Mouse (Mus musculus): ENCODE data around the gene Gm48552. TPM values are rescaled to one million over a fixed set of nuclear protein-coding genes. Genes with fewer than 3 reads are reported as not detected.

Gm48552 gene
- polyA plus RNA-seq, 1 experiment: not detected

DNA sequence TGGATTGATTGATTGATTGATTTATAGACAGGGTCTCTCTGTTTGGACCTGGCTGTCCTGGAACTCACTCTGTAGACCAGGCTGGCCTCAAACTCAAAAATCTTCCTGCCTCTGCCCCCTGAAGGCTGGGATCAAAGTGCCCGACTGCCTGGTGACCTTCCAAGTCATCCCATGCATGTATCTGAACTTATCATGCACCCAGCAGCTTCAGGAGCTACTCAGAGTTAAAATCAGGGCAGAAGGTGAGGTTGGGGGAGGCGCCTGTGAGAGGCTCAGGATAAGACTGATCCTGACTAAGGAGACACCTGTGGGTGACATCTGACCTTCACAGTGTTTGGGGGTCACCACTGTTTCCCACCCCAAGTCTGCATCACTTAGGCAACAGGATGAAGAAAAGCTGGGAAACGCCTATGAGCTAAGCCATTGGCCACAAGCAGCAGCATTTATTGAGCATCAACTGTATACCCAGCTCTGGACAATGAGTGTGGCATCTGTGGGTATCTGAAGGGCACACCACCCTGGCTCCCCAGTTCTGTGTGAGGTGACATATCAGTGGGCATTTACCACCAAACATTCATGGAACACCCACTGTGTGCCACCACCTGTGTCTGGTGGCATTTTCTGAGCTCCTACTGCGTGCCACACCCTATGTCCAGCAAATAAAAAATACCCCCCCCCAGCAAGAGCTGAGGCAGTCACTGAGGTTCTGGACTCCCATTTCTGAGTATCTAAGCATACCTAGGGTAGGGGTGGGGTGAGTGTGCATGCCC lies 34.9 kb downstream of the Gm48552 start:
- Histone ChIP-seq H3K4me1 (ENCODE audit: control insufficient read depth, insufficient read depth, low read length) (no peaks in the 10 kb centered on the region; the same call in 1 of the 2 replicates), H3K27ac (ENCODE audit: control insufficient read depth, insufficient read depth, low read depth, low read length, poor library complexity) (no peak overlapping the region), H3K4me3 (replicated peaks; ENCODE audit: control insufficient read depth, low read depth, low read length) (no peak overlapping the region)
- WGBS: 67% methylated on average over 4 of the region's 4 CpGs
- no peak for TF ChIP-seq POLR2A (IDR thresholded peaks at IDR 0.05; ENCODE audit: borderline replicate concordance, control insufficient read depth, low read depth, low read length)
- TF ChIP-seq CTCF (IDR thresholded peaks at IDR 0.05; ENCODE audit: control insufficient read depth, insufficient read depth, low read length): no peak

DNA sequence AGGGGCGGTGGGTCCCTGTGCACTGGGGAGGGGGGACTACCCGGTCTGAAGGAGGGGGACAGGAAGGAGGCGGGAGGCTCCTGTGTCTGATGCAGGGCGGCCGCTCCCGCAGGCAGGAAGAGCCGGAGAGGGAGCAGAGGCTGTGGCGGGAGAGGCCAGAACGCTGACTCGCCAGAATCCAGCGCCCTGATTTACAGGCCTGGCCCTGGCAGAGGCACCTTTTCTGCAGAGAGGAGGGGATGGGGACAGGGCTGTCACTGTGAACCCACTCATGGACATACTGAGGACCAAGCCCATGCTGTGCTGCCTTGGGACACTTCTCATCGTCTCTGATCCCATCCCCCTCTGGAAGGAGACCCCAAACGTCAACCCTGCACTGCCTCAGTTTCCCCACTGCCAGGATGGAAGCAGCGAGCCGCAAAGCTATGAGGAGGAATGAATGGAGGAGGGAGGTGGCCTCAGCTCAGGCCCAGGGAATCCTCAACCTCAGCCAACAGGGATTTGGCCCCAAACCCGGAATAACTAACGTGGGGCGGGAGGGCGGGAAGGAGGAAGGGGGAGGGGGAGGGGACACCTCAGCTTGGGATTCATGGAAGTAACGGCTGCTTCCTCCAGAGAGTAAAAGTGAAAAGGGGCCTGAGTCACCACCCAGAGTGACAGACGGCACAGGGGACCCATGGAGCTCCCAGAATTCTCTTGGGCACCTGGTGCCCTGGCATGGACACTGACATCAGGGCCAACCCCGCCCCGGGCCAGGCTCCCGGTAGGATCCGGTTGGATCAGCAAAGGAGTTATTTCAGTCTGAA lies 35.6 kb downstream of the Gm48552 start:
- 41% methylated on average over 25 of the region's 25 CpGs for WGBS
- peaks cover 4% of the 10 kb centered on the region; the same call in 1 of the 2 replicates for H3K4me1 ChIP-seq (ENCODE audit: control insufficient read depth, insufficient read depth, low read length)
- no peak overlapping the region for H3K4me3 ChIP-seq (replicated peaks; ENCODE audit: control insufficient read depth, low read depth, low read length)
- H3K27ac ChIP-seq (ENCODE audit: control insufficient read depth, insufficient read depth, low read depth, low read length, poor library complexity): no peak overlapping the region
- TF ChIP-seq CTCF (IDR thresholded peaks at IDR 0.05; ENCODE audit: control insufficient read depth, insufficient read depth, low read length) (no peak), POLR2A (IDR thresholded peaks at IDR 0.05; ENCODE audit: borderline replicate concordance, control insufficient read depth, low read depth, low read length) (no peak)

DNA sequence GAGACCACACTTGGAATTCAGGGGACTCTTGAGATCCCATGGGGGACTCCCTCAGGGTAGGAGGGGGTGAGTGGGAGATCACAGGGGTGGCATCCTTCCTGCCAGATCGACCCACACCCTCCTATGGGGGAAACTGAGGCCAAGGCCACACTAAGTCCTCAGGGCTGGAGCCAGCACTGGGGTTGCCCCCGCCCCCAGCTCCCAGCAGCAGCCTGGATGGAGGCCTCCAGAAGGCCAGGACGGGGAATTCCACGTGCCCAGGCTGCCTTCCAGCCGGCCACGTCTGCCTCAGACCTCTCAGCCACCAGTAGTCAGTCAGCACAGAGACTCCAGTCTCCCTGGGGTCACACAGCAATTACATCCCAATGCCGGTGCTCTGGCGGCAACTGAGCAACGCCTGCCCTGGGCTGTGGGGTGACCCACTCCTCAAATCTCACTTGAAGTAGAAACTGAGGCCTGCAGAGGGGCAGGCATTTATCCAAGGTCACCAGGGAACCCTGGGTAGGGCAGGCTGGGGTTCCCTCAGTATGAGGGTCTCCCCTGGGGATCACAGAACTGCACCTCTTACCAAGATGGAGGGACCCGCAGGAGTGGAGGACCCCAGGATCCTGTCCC lies 36.5 kb downstream of the Gm48552 start:
- Histone ChIP-seq H3K27ac (ENCODE audit: control insufficient read depth, insufficient read depth, low read depth, low read length, poor library complexity) (no peak overlapping the region), H3K4me3 (replicated peaks; ENCODE audit: control insufficient read depth, low read depth, low read length) (no peak overlapping the region), H3K4me1 (ENCODE audit: control insufficient read depth, insufficient read depth, low read length) (peaks cover 4% of the 10 kb centered on the region; the same call in 1 of the 2 replicates)
- 65% methylated on average over 10 of the region's 10 CpGs for WGBS
- no peak for TF ChIP-seq CTCF (IDR thresholded peaks at IDR 0.05; ENCODE audit: control insufficient read depth, insufficient read depth, low read length)

DNA sequence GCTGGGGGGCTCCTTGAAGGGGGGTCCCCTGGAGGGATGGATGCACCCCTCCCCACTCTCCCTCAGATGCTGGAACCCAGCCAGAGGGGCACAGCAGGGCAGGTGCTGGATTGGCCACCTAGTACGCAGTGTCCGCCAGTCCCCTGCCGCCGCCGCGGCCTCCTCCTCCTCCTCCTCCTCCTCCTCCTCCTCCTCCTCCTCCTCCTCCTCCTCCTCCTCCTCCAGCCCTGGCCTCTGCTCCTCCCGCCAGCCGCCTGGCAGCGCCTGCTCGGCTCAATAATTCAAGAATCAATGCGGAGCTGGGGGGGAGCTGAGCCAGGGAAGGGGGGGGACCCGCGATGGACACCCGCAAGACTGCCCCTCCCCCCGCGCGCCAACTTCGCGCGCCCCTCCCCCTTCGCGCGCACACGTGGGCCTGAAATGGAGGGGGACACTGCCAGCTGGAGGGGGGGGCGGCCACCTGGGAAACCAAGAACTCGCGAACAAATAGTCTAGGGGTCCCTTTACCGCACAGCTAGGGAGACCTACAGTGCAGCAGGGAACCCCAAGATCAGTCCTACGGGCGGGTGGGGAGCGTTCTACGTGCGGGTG lies 37.4 kb downstream of the Gm48552 start:
- H3K27ac ChIP-seq (ENCODE audit: control insufficient read depth, insufficient read depth, low read depth, low read length, poor library complexity): no peak overlapping the region
- peaks cover 4% of the 10 kb centered on the region; the same call in 1 of the 2 replicates for H3K4me1 ChIP-seq (ENCODE audit: control insufficient read depth, insufficient read depth, low read length)
- 1% methylated on average over 29 of the region's 33 CpGs for WGBS
- H3K4me3 ChIP-seq (replicated peaks; ENCODE audit: control insufficient read depth, low read depth, low read length): peak overlapping the region; percentile 52
- TF ChIP-seq CTCF (IDR thresholded peaks at IDR 0.05; ENCODE audit: control insufficient read depth, insufficient read depth, low read length) (no peak), POLR2A (IDR thresholded peaks at IDR 0.05; ENCODE audit: borderline replicate concordance, control insufficient read depth, low read depth, low read length) (no peak)

DNA sequence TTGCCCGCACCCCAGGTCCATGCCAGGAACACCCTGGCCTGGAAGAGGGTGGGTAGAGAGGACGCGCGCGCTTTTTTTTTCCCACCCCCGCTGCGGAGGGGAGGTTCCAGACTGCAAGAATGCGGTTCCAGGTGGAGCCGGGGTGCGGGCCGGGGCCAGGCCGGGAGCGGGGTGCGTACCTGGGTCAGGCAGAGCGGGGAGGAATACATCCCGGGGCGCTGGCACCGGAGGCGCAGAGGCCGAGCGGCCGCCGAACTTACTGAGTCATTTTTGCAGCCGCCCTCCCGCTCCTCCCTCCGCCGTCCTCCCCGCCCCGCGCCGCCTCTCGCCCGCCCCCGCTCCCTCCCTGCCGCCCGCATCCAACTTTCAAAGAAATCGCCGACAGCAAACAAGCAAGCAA lies 38.1 kb downstream of the Gm48552 start:
- Histone ChIP-seq H3K4me3 (replicated peaks; ENCODE audit: control insufficient read depth, low read depth, low read length) (peak overlapping the region; percentile 52), H3K27ac (ENCODE audit: control insufficient read depth, insufficient read depth, low read depth, low read length, poor library complexity) (peak overlapping the region; percentile 29; the same call in 1 of the 2 replicates), H3K4me1 (ENCODE audit: control insufficient read depth, insufficient read depth, low read length) (peaks cover 7% of the 10 kb centered on the region)
- whole genome bisulfite sequencing: under 1% methylated on average over 38 of the region's 38 CpGs
- TF ChIP-seq POLR2A (IDR thresholded peaks at IDR 0.05; ENCODE audit: borderline replicate concordance, control insufficient read depth, low read depth, low read length) (peak; percentile 25; the same call in 1 of the 2 replicates), CTCF (IDR thresholded peaks at IDR 0.05; ENCODE audit: control insufficient read depth, insufficient read depth, low read length) (no peak)

DNA sequence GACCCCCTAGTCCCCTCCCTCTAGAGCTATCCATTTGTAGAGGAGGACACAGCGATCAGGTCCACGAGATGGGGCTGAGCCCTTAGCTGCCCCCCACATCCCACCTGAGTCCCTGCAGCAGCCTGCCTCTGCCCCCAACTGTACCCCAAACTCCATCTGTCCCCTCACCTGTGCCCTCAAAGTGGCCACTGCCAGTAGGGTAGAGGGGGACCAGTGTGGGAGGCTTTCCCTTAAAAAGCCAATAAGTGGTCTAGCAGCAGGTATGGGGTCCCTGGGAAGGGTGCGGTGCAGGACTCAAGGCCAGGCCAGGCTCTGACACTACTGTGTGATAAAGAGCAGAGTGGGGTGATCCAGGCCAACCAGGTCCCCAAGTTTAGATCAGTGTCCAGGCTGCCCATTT lies 38.5 kb downstream of the Gm48552 start:
- WGBS: 45% methylated on average over 3 of the region's 3 CpGs
- peaks cover 8% of the 10 kb centered on the region for H3K4me1 ChIP-seq (ENCODE audit: control insufficient read depth, insufficient read depth, low read length)
- H3K4me3 ChIP-seq (replicated peaks; ENCODE audit: control insufficient read depth, low read depth, low read length): peak overlapping the region; percentile 15
- TF ChIP-seq POLR2A (IDR thresholded peaks at IDR 0.05; ENCODE audit: borderline replicate concordance, control insufficient read depth, low read depth, low read length) (no peak), CTCF (IDR thresholded peaks at IDR 0.05; ENCODE audit: control insufficient read depth, insufficient read depth, low read length) (no peak)
- H3K27ac ChIP-seq (ENCODE audit: control insufficient read depth, insufficient read depth, low read depth, low read length, poor library complexity): no peak overlapping the region

DNA sequence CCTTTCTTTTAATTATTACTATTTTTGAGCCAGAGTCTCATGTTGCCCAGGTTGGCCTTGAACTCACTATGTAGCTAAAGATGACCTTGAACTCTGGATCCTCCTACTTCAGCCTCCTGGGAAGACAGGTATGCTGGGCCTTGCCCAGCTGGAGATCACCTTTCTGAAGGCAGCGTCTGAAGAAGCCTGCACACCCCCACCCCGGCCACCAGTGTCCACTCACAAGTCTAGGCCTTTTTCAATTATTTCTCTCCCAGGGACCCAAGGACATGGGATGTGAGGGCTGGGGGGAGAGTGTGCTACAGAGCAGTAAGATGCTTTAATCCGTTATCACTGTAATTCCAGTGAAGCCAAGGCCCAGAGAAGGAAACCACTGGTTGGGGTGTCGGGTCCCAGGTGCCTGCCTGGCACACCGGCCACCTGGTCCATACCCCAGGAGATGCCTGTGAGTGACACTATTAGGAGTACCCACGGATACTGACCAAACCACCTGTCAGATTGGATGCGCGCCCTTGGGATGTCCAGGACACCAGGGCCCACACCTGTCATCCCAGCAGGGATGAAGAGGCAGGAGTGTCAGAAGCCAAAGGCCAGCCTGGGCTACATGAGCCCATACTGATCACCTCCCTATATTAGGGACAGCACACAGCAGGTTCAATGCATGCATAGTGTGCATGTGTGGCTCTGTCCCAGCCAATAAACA lies 39.1 kb downstream of the Gm48552 start:
- TF ChIP-seq CTCF (IDR thresholded peaks at IDR 0.05; ENCODE audit: control insufficient read depth, insufficient read depth, low read length) (no peak), POLR2A (IDR thresholded peaks at IDR 0.05; ENCODE audit: borderline replicate concordance, control insufficient read depth, low read depth, low read length) (no peak)
- 91% methylated on average over 8 of the region's 8 CpGs for WGBS
- no peak overlapping the region for H3K27ac ChIP-seq (ENCODE audit: control insufficient read depth, insufficient read depth, low read depth, low read length, poor library complexity)

More for the DNA sequence above, 39.1 kb downstream of the Gm48552 start:
- Histone ChIP-seq H3K4me3 (replicated peaks; ENCODE audit: control insufficient read depth, low read depth, low read length) (no peak overlapping the region), H3K4me1 (ENCODE audit: control insufficient read depth, insufficient read depth, low read length) (peaks cover 10% of the 10 kb centered on the region)

Data from bone marrow, adult 2 months (tissue).